Mouse (Mus musculus): Measurements from ENCODE around the gene Fgb. TPM values are rescaled to one million over a fixed set of nuclear protein-coding genes. Genes with fewer than 3 reads are reported as not detected.

Gene Fgb
- polyA plus RNA-seq, 1 experiment from 2014 or later = 1.2 TPM

Other genes starting within 250 kb of the Fgb start
- gene Rbm46, start 173.4 kb downstream of the Fgb start, polyA plus RNA-seq (2014; fragmentation: Nextera tagmentation; extraction: Ambion mirVana) = 11.6 and 12.3 TPM in 2 replicates
- gene Lrat, start 145.9 kb downstream of the Fgb start, polyA plus RNA-seq (2014; fragmentation: Nextera tagmentation; extraction: Ambion mirVana) = 1.9 and 2.4 TPM in 2 replicates
- not detected in 2 replicates for gene Fgg, start 42.1 kb downstream of the Fgb start, polyA plus RNA-seq (2014; fragmentation: Nextera tagmentation; extraction: Ambion mirVana)
- gene Fga, start 23.8 kb downstream of the Fgb start, polyA plus RNA-seq (2014; fragmentation: Nextera tagmentation; extraction: Ambion mirVana) = 0.11 and 0.24 TPM in 2 replicates
- gene Plrg1, start 5.7 kb upstream of the Fgb start, polyA plus RNA-seq (2014; fragmentation: Nextera tagmentation; extraction: Ambion mirVana) = 97.8 and 109 TPM in 2 replicates
- gene Dchs2, start 78.1 kb upstream of the Fgb start, polyA plus RNA-seq (2014; fragmentation: Nextera tagmentation; extraction: Ambion mirVana) = 0.55 and 0.58 TPM in 2 replicates

Data from intestine, embryonic 14.5 days (tissue).